Mouse (Mus musculus) ovary, postnatal 36 days (tissue): ENCODE measurements around the gene Fam111a.

Experiments
- DNase-seq: peaks from one replicate; pipeline ENCODE4 v3.0.0; 2022; ENCODE audit warnings: low spot score, mixed read lengths

Fam111a gene

GRCm38 (mm10) chr19:12633176-12633575 lies 87.6 kb downstream of the Fam111a start, which contains the start of gene Glyat:
Gene Glyat (plus strand): TSS chr19:12633308.
- DNase-seq = no peak

DNA sequence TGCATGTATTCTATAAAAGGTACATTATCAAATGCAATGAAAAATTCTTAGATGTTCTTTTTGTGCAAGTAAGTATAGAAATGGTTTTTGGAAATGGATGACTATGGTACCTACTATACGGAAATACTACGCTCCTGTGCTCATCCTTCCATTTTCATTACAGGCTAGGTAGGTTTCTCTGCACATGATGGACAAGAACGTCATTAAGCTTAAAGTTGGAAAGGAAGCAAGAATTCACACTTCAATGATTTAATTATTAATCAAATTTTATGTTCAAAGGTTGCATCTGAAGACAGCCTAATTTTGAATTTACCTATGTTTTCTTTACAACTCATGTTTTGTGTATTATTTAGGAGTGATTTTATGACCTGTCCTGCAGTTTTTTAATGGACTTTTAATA lies 88.7 kb downstream of the Fam111a start:
- no peak for DNase-seq

DNA sequence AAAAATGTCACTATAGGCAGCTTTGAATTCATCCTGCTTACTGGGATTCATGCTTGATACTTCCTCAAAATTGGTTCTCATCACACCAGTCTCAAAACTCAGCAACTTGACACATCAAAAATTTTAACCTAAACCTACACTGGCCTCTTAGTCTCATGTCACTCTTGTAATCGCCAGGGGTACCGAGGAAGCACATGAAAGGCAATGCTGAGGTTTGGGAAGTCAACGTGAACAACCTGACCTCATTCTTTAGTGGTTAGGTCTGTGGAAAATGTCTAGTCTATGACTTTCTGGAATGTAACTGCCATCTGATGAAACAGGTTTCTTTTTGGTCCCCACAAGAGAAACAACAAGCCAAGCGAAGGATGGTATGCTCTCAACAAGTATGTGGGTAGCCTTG lies 89.4 kb downstream of the Fam111a start:
- no peak for DNase-seq

DNA sequence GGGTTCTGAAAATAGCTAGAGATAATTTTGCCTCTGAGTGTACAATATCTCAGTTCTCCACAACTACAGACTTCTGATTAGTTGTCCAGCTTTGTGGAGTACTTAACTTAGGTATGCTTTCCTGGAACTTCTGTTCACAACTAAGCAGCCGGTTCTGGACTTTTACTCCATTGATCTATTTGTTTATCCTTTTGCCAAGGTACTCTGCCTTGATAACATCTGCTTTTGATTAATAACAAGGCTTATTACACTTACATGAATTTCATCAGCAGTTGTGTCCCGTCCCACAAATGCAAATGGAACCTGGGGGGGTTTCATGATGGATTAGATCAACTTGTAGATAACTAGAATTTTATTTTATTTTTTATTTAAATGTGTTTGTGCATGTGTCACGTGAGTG lies 91.3 kb downstream of the Fam111a start:
- no peak for DNase-seq

DNA sequence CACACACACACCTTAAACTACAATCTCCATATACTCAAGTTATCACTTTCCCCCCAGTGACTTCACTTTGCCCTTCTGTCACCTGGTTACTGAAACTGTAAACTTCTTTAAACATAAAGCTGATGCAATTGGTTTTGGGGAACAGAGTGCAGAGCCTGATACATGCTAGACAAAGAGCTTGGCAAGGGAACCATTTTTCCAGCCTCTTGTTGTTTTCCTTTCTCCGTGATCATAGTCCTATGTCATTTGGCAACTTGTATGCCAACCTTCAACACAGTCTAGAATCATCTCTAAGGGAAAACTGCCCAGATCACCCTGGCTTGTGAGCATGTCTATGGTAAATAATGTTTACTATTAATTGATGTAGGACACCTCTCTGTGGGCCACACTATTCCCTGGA lies 92.5 kb downstream of the Fam111a start:
- no peak for DNase-seq
